Mouse (Mus musculus): ENCODE measurements around the gene Reep1.
A peak's percentile ranks its signal among the peaks of the same experiment; 100 is the strongest.

Gene Reep1

GRCm38 (mm10) chr6:71738611-71739010 lies 31.2 kb downstream of the Reep1 start:
- no peak for DNase-seq (ENCODE audit: low read depth)

GRCm38 (mm10) chr6:71740921-71741320 lies 33.6 kb downstream of the Reep1 start:
- no peak for DNase-seq (ENCODE audit: low read depth)

DNA sequence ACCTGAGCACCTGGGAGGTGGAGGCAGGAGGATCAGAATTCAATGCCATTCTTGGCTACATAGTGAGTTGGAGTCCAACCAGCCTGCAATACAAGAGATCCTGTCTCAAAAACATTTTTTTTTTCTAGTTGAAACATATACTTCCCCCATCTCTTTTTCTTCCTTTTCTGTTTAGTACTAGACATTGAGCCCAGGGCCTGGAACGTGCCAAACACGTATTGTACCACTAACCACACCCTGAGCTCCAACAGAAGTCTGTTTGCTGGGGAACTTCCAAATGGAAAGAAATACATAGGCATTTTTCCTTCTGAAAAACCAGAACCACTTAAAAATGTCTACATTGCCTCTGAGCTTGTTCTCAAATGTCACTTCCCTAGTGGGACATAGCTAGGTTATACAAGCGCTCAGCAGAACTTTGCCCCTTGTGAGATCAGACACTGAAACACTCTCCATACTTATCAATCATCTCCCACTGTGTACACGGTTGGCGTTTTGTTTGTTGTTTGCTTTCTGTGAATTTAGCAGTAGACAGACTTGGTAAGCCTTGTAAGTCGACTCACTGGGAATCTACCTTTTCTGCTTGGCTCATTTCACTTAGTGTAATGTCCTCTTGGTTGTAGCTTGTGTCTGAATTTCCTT lies 34.8 kb downstream of the Reep1 start:
- no peak for DNase-seq (ENCODE audit: low read depth)

- no peak for DNase-seq (ENCODE audit: low read depth)
Measured at GRCm38 (mm10) chr6:71744934-71745333, 37.6 kb downstream of the Reep1 start.

DNA sequence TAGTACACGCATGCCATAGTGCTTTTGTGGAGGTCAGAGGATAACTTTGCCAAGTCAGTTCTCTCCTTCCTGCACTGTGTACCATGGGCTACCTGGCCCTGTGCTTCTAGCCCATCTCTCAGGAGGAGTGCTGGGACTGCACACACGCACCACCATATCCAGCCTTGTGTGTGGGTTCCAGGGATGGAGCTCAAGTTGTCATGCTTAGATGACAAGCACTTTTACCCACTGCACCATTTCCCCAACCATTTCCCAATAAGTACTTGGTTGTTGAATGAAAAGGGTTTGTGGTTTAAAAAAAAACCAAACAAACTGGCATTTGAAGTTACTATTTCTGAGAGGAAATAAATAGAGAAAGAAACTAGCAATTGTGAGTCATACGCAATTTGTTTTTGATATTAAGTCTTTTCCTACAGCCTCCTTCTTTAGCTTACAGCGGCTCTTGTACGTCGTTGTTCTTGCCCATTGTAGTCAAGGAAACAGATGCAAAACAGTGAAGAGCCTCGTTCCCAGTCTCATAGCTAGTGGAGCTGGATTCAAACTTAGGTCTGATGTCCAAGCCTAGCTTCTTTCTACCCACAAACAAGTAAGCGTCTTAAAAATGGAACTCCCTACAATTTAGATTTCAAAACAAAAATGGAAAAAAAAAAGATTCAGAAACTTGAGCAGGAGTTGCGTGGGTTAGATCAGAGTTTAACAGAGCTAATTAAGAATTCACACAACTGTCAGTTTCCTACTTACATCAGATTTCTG lies 38.3 kb downstream of the Reep1 start:
- no peak for DNase-seq (ENCODE audit: low read depth)

GRCm38 (mm10) chr6:71746246-71746645 lies 38.9 kb downstream of the Reep1 start:
- no peak for DNase-seq (ENCODE audit: low read depth)

GRCm38 (mm10) chr6:71746846-71747245 lies 39.5 kb downstream of the Reep1 start:
- DNase-seq (ENCODE audit: low read depth): no peak

- no peak for DNase-seq (ENCODE audit: low read depth)
Measured at GRCm38 (mm10) chr6:71751602-71752001, 44.2 kb downstream of the Reep1 start.

DNA sequence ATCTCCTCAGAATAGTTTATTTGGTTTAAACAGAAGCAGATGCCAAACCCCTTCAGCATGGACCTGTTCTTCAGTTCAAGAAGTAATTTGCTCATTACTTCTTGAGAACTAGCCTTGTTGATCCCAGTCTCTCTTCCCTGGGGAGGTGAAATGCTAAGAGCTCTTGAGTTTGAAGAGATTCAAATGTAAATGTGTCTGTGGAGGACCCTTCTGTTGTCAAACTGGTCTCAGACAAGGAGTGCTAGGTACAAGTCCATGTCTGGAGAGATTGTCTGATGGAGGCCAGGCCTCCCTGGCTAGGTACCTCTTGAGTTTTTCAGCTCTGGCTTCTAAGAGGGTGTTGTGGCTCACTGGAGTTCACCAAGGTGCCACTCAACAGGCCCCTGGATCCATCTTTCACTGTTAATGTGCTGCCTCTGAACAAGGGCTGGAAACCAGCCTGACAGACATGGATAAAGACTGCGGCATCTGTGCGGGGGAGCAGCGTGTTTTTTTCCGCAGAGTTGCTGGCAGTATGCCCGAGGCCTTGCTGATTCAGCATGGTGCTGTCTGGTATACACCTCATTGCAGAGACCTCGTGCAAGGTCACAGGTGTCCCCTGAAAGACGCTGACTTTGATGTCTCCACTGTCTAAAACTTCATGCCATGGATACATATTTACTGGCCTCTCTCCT lies 45.6 kb downstream of the Reep1 start:
- no peak for DNase-seq (ENCODE audit: low read depth)

DNA sequence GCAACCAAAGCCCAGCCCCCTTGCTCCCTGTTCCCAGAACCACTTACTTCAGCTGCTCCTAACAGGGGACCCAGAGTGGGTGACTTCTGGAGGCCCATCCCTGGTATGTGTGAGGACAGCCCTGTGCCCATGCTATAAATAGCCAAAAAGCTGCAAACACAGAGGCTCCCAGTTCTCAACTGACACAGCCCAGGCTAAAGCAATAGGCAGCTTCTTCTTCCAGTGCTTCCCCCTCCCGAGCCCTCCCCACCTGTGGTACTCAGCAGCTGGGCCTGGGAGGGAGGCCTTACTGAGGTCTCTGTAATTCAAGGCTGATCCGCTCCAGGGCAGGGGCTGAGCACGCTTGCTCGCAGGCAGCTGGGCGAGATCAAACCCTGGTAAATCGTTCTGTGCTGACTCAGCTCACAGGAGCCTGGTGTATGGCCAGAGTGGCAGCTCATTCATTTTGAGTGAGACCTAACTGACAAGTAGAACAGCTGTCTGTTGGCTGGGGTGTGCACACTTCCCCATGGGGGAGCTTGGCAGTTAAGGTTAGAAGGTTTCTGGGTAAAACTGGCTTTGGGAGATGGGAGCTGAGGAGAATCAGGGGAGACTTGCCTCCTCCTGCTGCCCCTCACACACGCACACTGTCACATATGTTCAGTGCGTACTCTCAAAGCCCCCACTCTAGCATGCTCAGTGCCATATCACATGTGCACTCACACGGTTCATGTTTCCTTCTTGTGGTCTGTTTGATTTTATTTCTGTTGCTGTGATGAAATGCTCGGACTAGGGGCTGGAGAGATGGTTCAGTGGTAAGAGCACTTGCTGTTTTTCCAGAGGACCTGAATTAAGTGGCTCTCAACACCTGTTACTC lies 49.9 kb downstream of the Reep1 start:
- peak; percentile 24 for DNase-seq (ENCODE audit: low read depth)

DNA sequence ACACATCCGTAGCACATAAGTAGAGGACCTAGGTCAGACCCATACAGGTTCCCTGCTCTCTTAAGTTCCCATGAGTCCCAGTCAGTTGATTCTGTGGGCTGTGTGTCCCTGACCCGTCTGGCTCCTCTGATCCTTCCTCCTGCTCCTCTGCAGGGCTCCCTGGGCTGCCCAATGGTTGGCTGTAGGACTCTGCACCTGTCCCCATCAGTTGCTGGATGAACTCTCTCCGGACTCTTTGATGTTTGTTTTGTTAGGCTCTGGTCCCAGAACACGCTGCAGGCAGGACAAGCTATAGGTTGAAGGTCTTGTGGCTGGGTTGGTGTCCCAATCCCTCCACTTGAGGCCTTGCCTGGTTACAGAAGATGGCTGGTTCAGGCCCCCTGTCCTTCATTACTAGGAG lies 51.4 kb downstream of the Reep1 start:
- DNase-seq (ENCODE audit: low read depth): no peak

DNA sequence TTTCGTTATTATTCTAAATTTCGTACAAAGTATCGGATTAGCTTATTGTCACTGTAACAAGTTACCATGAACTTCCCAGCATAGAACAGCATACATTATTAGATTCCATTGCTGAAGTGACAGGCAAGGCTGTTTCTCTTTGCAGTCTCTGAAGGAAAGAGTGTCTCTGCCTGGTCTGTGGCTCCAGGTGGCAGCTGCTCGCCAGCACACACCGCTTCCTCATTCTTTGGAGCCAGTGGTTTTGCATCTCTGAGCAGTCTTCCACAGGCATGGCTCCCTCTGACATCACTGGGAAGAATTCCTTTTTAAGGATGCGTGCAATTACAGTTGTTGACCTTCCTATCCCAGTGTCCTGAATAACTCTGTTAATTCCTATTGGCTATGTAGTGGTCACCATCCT lies 52.7 kb downstream of the Reep1 start:
- no peak for DNase-seq (ENCODE audit: low read depth)

GRCm38 (mm10) chr6:71767761-71768160 lies 60.4 kb downstream of the Reep1 start:
- no peak for DNase-seq (ENCODE audit: low read depth)

GRCm38 (mm10) chr6:71769901-71770690 lies 62.7 kb downstream of the Reep1 start:
- no peak for DNase-seq (ENCODE audit: low read depth)

GRCm38 (mm10) chr6:71770856-71771255 lies 63.5 kb downstream of the Reep1 start:
- no peak for DNase-seq (ENCODE audit: low read depth)

DNA sequence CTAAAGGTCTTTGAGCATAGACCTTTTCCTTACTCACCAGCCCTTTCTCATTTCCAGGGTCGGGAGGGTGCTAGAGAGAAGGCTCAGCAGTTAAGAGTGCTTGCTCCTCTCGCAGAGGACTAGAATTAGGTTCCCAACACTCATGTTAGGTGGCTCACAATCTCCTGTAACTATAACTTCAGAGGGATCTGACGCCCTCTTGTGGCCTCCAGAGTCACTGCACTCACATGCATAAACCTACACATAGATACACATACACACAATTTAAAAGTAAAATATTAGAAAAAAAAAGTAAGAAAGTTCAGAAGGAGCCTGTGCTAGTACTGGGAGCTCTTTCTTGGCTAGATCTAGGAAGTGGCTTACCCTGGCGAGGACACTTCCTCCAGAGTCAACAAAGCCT lies 63.9 kb downstream of the Reep1 start:
- no peak for DNase-seq (ENCODE audit: low read depth)

GRCm38 (mm10) chr6:71772156-71772555 lies 64.8 kb downstream of the Reep1 start:
- DNase-seq (ENCODE audit: low read depth): no peak

GRCm38 (mm10) chr6:71772636-71773208 lies 65.4 kb downstream of the Reep1 start:
- DNase-seq (ENCODE audit: low read depth): no peak

DNA sequence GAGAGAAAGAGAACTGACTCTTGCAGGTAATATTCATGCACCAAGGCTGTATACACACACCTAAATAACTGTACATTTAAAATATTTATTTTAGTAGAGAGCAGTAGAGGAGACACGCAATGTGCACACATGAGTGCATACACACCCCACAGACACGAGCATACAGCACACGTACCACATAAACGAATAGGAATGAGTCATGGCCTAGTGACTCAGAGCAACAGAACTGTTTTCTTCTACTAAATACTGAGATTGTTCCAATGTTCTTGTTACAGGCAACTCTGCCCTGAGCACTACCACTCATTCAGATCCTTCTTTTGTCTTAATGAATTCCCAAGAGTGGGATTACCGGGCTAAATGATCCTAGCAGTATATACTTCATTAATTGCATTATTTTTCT lies 70.7 kb downstream of the Reep1 start:
- DNase-seq (ENCODE audit: low read depth): no peak

- no peak for DNase-seq (ENCODE audit: low read depth)
Measured at GRCm38 (mm10) chr6:71779831-71780230, 72.5 kb downstream of the Reep1 start.

DNA sequence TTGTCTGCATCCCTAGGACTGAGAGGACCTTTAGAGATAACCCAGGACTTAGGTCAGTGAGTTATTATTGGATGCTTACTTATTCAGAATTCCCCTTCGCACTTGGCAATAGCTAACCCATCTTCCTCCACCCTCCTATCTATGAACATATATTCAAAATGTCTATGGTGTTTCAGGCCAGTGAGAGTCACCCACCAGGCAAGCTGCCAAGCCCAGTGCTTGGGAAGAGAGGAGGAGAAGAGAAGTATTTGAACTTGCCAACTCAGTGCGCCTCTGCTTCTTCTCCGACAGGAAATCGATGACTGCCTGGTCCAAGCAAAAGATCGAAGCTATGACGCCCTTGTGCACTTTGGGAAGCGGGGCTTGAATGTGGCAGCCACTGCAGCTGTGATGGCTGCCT lies 73.1 kb downstream of the Reep1 start:
- no peak for DNase-seq (ENCODE audit: low read depth)

Measured in c-Kit-positive CD71-negative TER-119-negative erythroid progenitor cells, embryonic 14.5 days (primary cell).